Mouse (Mus musculus): ENCODE results near the gene Oaz3. TPM values are rescaled to one million over a fixed set of nuclear protein-coding genes. Genes with fewer than 3 reads are reported as not detected.

The Oaz3 gene
- polyA plus RNA-seq, 1 experiment from 2014 or later = 1.7 TPM

Other genes with a start within 250 kb of the Oaz3 start
- not detected in 2 replicates for gene Gm5286, start 247.2 kb downstream of the Oaz3 start, polyA plus RNA-seq (2015; fragmentation: Nextera tagmentation; extraction: Ambion mirVana)
- not detected in 2 replicates for gene Gm4778, start 179.9 kb downstream of the Oaz3 start, polyA plus RNA-seq (2015; fragmentation: Nextera tagmentation; extraction: Ambion mirVana)
- gene Them4, start 133.8 kb downstream of the Oaz3 start, polyA plus RNA-seq (2015; fragmentation: Nextera tagmentation; extraction: Ambion mirVana) = 32.1 and 34.1 TPM in 2 replicates
- 0.78 and 1.1 TPM in 2 replicates for gene Them5, start 101.8 kb downstream of the Oaz3 start, polyA plus RNA-seq (2015; fragmentation: Nextera tagmentation; extraction: Ambion mirVana)
- 1.3 and 1.7 TPM in 2 replicates for gene C2cd4d, start 81.5 kb downstream of the Oaz3 start, polyA plus RNA-seq (2015; fragmentation: Nextera tagmentation; extraction: Ambion mirVana)
- 1.0 and 1.2 TPM in 2 replicates for gene Rorc, start 71.1 kb downstream of the Oaz3 start, polyA plus RNA-seq (2015; fragmentation: Nextera tagmentation; extraction: Ambion mirVana)
- gene Lingo4, start 45.4 kb downstream of the Oaz3 start, polyA plus RNA-seq (2015; fragmentation: Nextera tagmentation; extraction: Ambion mirVana) = 0.97 and 1.0 TPM in 2 replicates
- 65.3 and 65.9 TPM in 2 replicates for gene Tdrkh, start 30.6 kb downstream of the Oaz3 start, polyA plus RNA-seq (2015; fragmentation: Nextera tagmentation; extraction: Ambion mirVana)
- 61.7 and 62.7 TPM in 2 replicates for gene Mrpl9, start 597 bp downstream of the Oaz3 start, polyA plus RNA-seq (2015; fragmentation: Nextera tagmentation; extraction: Ambion mirVana)
- 331 and 337 TPM in 2 replicates for gene Celf3, start 34.4 kb upstream of the Oaz3 start, polyA plus RNA-seq (2015; fragmentation: Nextera tagmentation; extraction: Ambion mirVana)
- gene Riiad1, start 36.4 kb upstream of the Oaz3 start, polyA plus RNA-seq (2015; fragmentation: Nextera tagmentation; extraction: Ambion mirVana) = 14.1 and 18.0 TPM in 2 replicates
- gene Snx27, start 138.8 kb upstream of the Oaz3 start, polyA plus RNA-seq (2015; fragmentation: Nextera tagmentation; extraction: Ambion mirVana) = 81.1 and 86.6 TPM in 2 replicates
- not detected in 2 replicates for gene Gm10972, start 199.2 kb upstream of the Oaz3 start, polyA plus RNA-seq (2015; fragmentation: Nextera tagmentation; extraction: Ambion mirVana)
- gene Tuft1, start 215.0 kb upstream of the Oaz3 start, polyA plus RNA-seq (2015; fragmentation: Nextera tagmentation; extraction: Ambion mirVana) = 3.6 and 4.1 TPM in 2 replicates
- 0.48 and 0.78 TPM in 2 replicates for gene Selenbp2, start 249.6 kb upstream of the Oaz3 start, polyA plus RNA-seq (2015; fragmentation: Nextera tagmentation; extraction: Ambion mirVana)

All from forebrain, embryonic 15.5 days (tissue).